Mouse (Mus musculus) embryonic facial prominence, embryonic 11.5 days (tissue): ENCODE data around the gene Taf11. TPM values are rescaled to one million over a fixed set of nuclear protein-coding genes. Genes with fewer than 3 reads are reported as not detected.

Experiments
- ATAC-seq: fragments of 200-750 bp; cut with Nextera tagmentation; replicated peaks from 2 replicates; pipeline ENCODE4 v1.8.0; 2017; ENCODE audit warnings: low read depth; ENCODE audit not compliant: insufficient number of reproducible peaks, low FRiP score, low TSS enrichment
- DNase-seq: peaks from one replicate; pipeline ENCODE4 v3.0.0-alpha.2; 2015; ENCODE audit warnings: low spot score
- H3K27ac ChIP-seq: fragments of 300-500 bp; sonication (generic); replicated peaks from 2 replicates; pipeline ENCODE4 v1.5.1; 2014; ENCODE audit warnings: mild to moderate bottlenecking, low read depth, low read length, control low read depth
- H3K27me3 ChIP-seq: fragments of 300-500 bp; sonication (generic); 2 replicates; pipeline ENCODE4 v1.6.1; 2014; ENCODE audit warnings: mild to moderate bottlenecking, low read length, moderate library complexity, mixed read lengths; ENCODE audit not compliant: control insufficient read depth, insufficient read depth
- H3K36me3 ChIP-seq: fragments of 300-500 bp; sonication (generic); replicated peaks from 2 replicates; pipeline ENCODE4 v1.6.1; 2014; ENCODE audit warnings: low read depth, mild to moderate bottlenecking, low read length, moderate library complexity, mixed read lengths; ENCODE audit not compliant: control insufficient read depth, insufficient read depth
- H3K4me1 ChIP-seq: fragments of 300-500 bp; sonication (generic); 2 replicates; pipeline ENCODE4 v1.6.1; 2014; ENCODE audit warnings: low read length, mixed read lengths; ENCODE audit not compliant: control insufficient read depth, insufficient read depth
- H3K4me2 ChIP-seq: fragments of 300-500 bp; sonication (generic); 2 replicates; pipeline ENCODE4 v1.6.1; 2014; ENCODE audit warnings: low read depth, mild to moderate bottlenecking, control low read depth, low read length, moderate library complexity
- H3K4me3 ChIP-seq: fragments of 300-500 bp; sonication (generic); 2 replicates; pipeline ENCODE4 v1.5.1; 2014; ENCODE audit warnings: low read depth, low read length, control low read depth
- H3K9ac ChIP-seq: fragments of 300-500 bp; sonication (generic); replicated peaks from 2 replicates; pipeline ENCODE4 v1.6.1; 2014; ENCODE audit warnings: mild to moderate bottlenecking, control low read depth, low read length
- H3K9me3 ChIP-seq: fragments of 300-500 bp; sonication (generic); replicated peaks from 2 replicates; pipeline ENCODE4 v1.6.1; 2016; ENCODE audit warnings: mild to moderate bottlenecking, low read length, inconsistent platforms, mixed read lengths; ENCODE audit not compliant: control insufficient read depth
- WGBS: fragments of 180-500 bp; shearing (Covaris S2); extraction: QIAGEN DNeasy Blood & Tissue Kit; methylation state at CpG from one replicate; pipeline ENCODE4 v1.1.7; 2014; 5-methylcytosine and 5-hydroxymethylcytosine counted together
- polyA plus RNA-seq: library from polyadenylated mRNA; unstranded; fragments of >200 nt; fragmentation: Nextera tagmentation; extraction: Ambion mirVana; gene quantifications from 2 replicates; pipeline ENCODE4 v1.2.1, GENCODE M21; 2014

Taf11 gene
- 104 and 109 TPM in 2 replicates for polyA plus RNA-seq

GRCm38 (mm10) chr17:27909622-27910500 lies at the start of gene Taf11:
Gene Taf11 (minus strand): TSS chr17:27909844.
- no peaks in the 10 kb centered on the region for H3K4me1 ChIP-seq
- H3K9me3 ChIP-seq, result no peaks in the 10 kb centered on the region
- 2% methylated on average over 53 of the region's 53 CpGs for WGBS
- H3K4me2 ChIP-seq, result peak within 1 kb of the TSS; percentile 87
- no peaks in the 10 kb centered on the region for H3K36me3 ChIP-seq
- peak within 1 kb of the TSS; percentile 84 for H3K9ac ChIP-seq
- peak within 1 kb of the TSS; percentile 4; the same call in 1 of the 2 replicates for H3K27ac ChIP-seq
- DNase-seq, result peak; percentile 33
- peak within 1 kb of the TSS; percentile 71 for H3K4me3 ChIP-seq
- no peaks in the 10 kb centered on the region for H3K27me3 ChIP-seq
- peak; percentile 30 for ATAC-seq

GRCm38 (mm10) chr17:27957649-27958048 lies 48.0 kb upstream of the Taf11 start:
- no peak for ATAC-seq
- Histone ChIP-seq H3K9me3 (no peaks in the 10 kb centered on the region), H3K36me3 (no peaks in the 10 kb centered on the region), H3K4me3 (no peak overlapping the region), H3K27ac (no peak overlapping the region), H3K4me2 (no peak overlapping the region), H3K9ac (no peak overlapping the region), H3K27me3 (no peaks in the 10 kb centered on the region), H3K4me1 (peaks cover 2% of the 10 kb centered on the region)
- no peak for DNase-seq
- WGBS, result 96% methylated on average over 9 of the region's 9 CpGs

- H3K4me3 ChIP-seq, result no peak overlapping the region
- DNase-seq (no peak), ATAC-seq (no peak)
- H3K4me2 ChIP-seq, result no peak overlapping the region
- no peaks in the 10 kb centered on the region; the same call in 1 of the 2 replicates for H3K4me1 ChIP-seq
- no peaks in the 10 kb centered on the region for H3K9me3 ChIP-seq
- no peak overlapping the region for H3K27ac ChIP-seq
- H3K9ac ChIP-seq, result no peak overlapping the region
- 59% methylated on average over 14 of the region's 14 CpGs for WGBS
- no peaks in the 10 kb centered on the region for H3K27me3 ChIP-seq
- H3K36me3 ChIP-seq, result no peaks in the 10 kb centered on the region
Observed at GRCm38 (mm10) chr17:27954629-27955402, 45.2 kb upstream of the Taf11 start.

- Histone ChIP-seq H3K4me1 (no peaks in the 10 kb centered on the region; the same call in 1 of the 2 replicates), H3K27me3 (no peaks in the 10 kb centered on the region), H3K36me3 (no peaks in the 10 kb centered on the region), H3K9ac (no peak overlapping the region), H3K9me3 (no peaks in the 10 kb centered on the region), H3K4me3 (no peak overlapping the region), H3K4me2 (no peak overlapping the region), H3K27ac (no peak overlapping the region)
- no peak for ATAC-seq
- peak; percentile 30 for DNase-seq
- 57% methylated on average over 6 of the region's 6 CpGs for WGBS
Observed at GRCm38 (mm10) chr17:27953136-27953535, 43.5 kb upstream of the Taf11 start.

GRCm38 (mm10) chr17:27947155-27947554 lies 37.5 kb upstream of the Taf11 start:
- WGBS, result 86% methylated on average over 2 of the region's 2 CpGs
- DNase-seq (no peak), ATAC-seq (no peak)
- H3K9me3 ChIP-seq, result no peaks in the 10 kb centered on the region
- H3K4me3 ChIP-seq, result no peak overlapping the region
- no peak overlapping the region for H3K4me2 ChIP-seq
- H3K27ac ChIP-seq, result no peak overlapping the region
- H3K27me3 ChIP-seq, result no peaks in the 10 kb centered on the region
- H3K36me3 ChIP-seq, result no peaks in the 10 kb centered on the region
- H3K4me1 ChIP-seq, result 0 out of 2 replicates have a peak, but pooled peaks cover 4% of the 10 kb centered on the region
- no peak overlapping the region for H3K9ac ChIP-seq

- Histone ChIP-seq H3K4me2 (no peak overlapping the region), H3K27ac (no peak overlapping the region), H3K4me1 (0 out of 2 replicates have a peak, but pooled peaks cover 4% of the 10 kb centered on the region), H3K4me3 (no peak overlapping the region), H3K9ac (no peak overlapping the region), H3K36me3 (no peaks in the 10 kb centered on the region), H3K9me3 (no peaks in the 10 kb centered on the region), H3K27me3 (no peaks in the 10 kb centered on the region)
- ATAC-seq (no peak), DNase-seq (no peak)
- WGBS, result 80% methylated on average over 8 of the region's 8 CpGs
Observed at GRCm38 (mm10) chr17:27946371-27946770, 36.7 kb upstream of the Taf11 start.

GRCm38 (mm10) chr17:27945546-27946216 lies 36.0 kb upstream of the Taf11 start:
- Histone ChIP-seq H3K36me3 (no peaks in the 10 kb centered on the region), H3K4me3 (no peak overlapping the region), H3K4me1 (0 out of 2 replicates have a peak, but pooled peaks cover 4% of the 10 kb centered on the region), H3K9ac (no peak overlapping the region), H3K4me2 (no peak overlapping the region), H3K9me3 (no peaks in the 10 kb centered on the region), H3K27ac (no peak overlapping the region), H3K27me3 (no peaks in the 10 kb centered on the region)
- DNase-seq (no peak), ATAC-seq (no peak)
- WGBS, result 70% methylated on average over 6 of the region's 6 CpGs
